7 mouse cellular contexts compared by ENCODE assay signal in the genomic region with DNA sequence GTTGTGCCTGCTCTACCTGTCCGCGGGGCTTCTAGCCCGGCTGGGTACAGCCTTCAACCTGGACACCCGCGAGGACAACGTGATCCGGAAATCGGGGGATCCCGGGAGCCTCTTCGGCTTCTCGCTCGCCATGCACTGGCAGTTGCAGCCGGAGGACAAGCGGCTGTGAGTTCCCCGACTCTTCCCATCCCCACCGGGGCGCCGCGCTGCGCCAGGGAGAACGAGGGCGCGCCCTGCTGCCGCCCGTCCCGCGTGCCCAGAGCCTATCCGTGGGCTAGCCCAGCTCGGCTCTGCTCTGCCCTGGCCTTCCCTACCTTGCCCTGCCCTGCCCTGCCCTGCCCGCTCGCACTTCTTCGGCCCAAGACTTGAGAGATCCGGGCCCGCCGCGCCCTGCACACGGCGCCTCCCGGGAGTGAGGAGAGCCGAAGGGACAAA. TPM values are rescaled to one million over a fixed set of nuclear protein-coding genes. Genes with fewer than 3 reads are reported as not detected.
DNase-seq lines count a peak whose midpoint lies in the region; ATAC-seq and TF ChIP-seq lines count a peak whose summit lies in the region.

No protein-coding gene starts in this region.

- H3K9me3 ChIP-seq in intestine, postnatal 0 days (ENCODE audit: control insufficient read depth), result no peaks in the 10 kb centered on the region
- no peaks in the 10 kb centered on the region for H3K9me3 ChIP-seq in lung, embryonic 15.5 days

- H3K36me3 ChIP-seq in intestine, postnatal 0 days (ENCODE audit: control insufficient read depth, insufficient read depth), result no peaks in the 10 kb centered on the region
- no peaks in the 10 kb centered on the region for H3K36me3 ChIP-seq in lung, embryonic 15.5 days

- peak overlapping the region; percentile 94 for H3K4me2 ChIP-seq in intestine, postnatal 0 days (replicated peaks; ENCODE audit: low read depth)
- peak overlapping the region; percentile 93 for H3K4me2 ChIP-seq in lung, embryonic 15.5 days

- DNase-seq in 3134 (ENCODE audit: extremely low read depth, insufficient read length, low spot score), result peak; percentile 81
- DNase-seq in frontal cortex, postnatal 10 days (ENCODE audit: low spot score in 2 of 2), result peak; percentile 11 to 46
- DNase-seq in ovary, postnatal 36 days (ENCODE audit: low spot score), result peak; percentile 66

- H3K4me1 ChIP-seq in brown adipose tissue, adult 24 weeks (ENCODE audit: control insufficient read depth, insufficient read depth, insufficient read length, low read length), result peaks cover 6% of the 10 kb centered on the region
- H3K4me1 ChIP-seq in intestine, postnatal 0 days (replicated peaks; ENCODE audit: control insufficient read depth, insufficient read depth, low read length), result no peaks in the 10 kb centered on the region; the same call in 1 of the 2 replicates
- H3K4me1 ChIP-seq in lung, embryonic 15.5 days, result peaks cover 3% of the 10 kb centered on the region

- no peaks in the 10 kb centered on the region for H3K27me3 ChIP-seq in intestine, postnatal 0 days (replicated peaks; ENCODE audit: control insufficient read depth, insufficient read depth, low read length)
- H3K27me3 ChIP-seq in lung, embryonic 15.5 days, result peaks cover 9% of the 10 kb centered on the region; the same call in 1 of the 2 replicates

- H3K9ac ChIP-seq in intestine, postnatal 0 days (ENCODE audit: low read depth, low read length), result peak overlapping the region; percentile 79
- peak overlapping the region; percentile 70 for H3K9ac ChIP-seq in lung, embryonic 15.5 days

- H3K27ac ChIP-seq in brown adipose tissue, adult 24 weeks (replicated peaks; ENCODE audit: low read depth, low read length), result peak overlapping the region; percentile 82
- peak overlapping the region; percentile 94 for H3K27ac ChIP-seq in intestine, postnatal 0 days (ENCODE audit: low read depth, low read length)
- peak overlapping the region; percentile 93 for H3K27ac ChIP-seq in lung, embryonic 15.5 days

- TF ChIP-seq CTCF in intestine, postnatal 0 days (IDR thresholded peaks at IDR 0.05; ENCODE audit: low read depth), result no peak

- H3K4me3 ChIP-seq in brown adipose tissue, adult 24 weeks (ENCODE audit: insufficient read depth, low read depth, low read length), result peak overlapping the region; percentile 91
- peak overlapping the region; percentile 86 for H3K4me3 ChIP-seq in intestine, postnatal 0 days (ENCODE audit: low read depth, low read length)
- peak overlapping the region; percentile 85 for H3K4me3 ChIP-seq in lung, embryonic 15.5 days

- ATAC-seq in CD4-positive, CD25-positive, alpha-beta regulatory T cell, adult 4 months, result peak; percentile 42
- ATAC-seq in intestine, postnatal 0 days, result peak; percentile 81
- ATAC-seq in lung, embryonic 15.5 days (ENCODE audit: borderline replicate concordance, extremely low read depth, low FRiP score, low TSS enrichment), result peak; percentile 83

- 0% methylated on average over 36 of the region's 40 CpGs for WGBS in intestine, postnatal 0 days
- 0% methylated on average over 40 of the region's 40 CpGs for WGBS in lung, embryonic 15.5 days

RNA-seq across cellular contexts. Expression of gene Itga6, which starts 41.8 kb away (rescaled TPM):
- polyA plus RNA-seq in CD4-positive, CD25-positive, alpha-beta regulatory T cell, adult 4 months (2017; shearing (Covaris generic)), result 10 to 100 TPM; 49.6 to 77.1 TPM
- 14.9 and 28.2 TPM in 2 replicates for polyA plus RNA-seq in brown adipose tissue, adult 24 weeks (2012; ENCODE audit: insufficient read depth, insufficient read length, missing spikeins)
- 32.1 and 36.9 TPM in 2 replicates for polyA plus RNA-seq in intestine, postnatal 0 days (2015; fragmentation: Nextera tagmentation; extraction: Ambion mirVana)
- 77.1 and 81.4 TPM in 2 replicates for polyA plus RNA-seq in lung, embryonic 15.5 days (2015; fragmentation: Nextera tagmentation; extraction: Ambion mirVana)

Comparison
In these comparisons a context has a peak if more than half of its experiments do, and no peak if none do; other contexts are left out.
1. Peak in every context shown above with its lines: DNase-seq, ATAC-seq, H3K4me3 ChIP-seq and H3K27ac ChIP-seq.
2. DNase-seq: peak in every context shown above with its lines; median percentile 81 in 3134; 66 in ovary, postnatal 36 days; 28 in frontal cortex, postnatal 10 days.